Mouse (Mus musculus): ENCODE results near the gene Ppia. TPM values are rescaled to one million over a fixed set of nuclear protein-coding genes. Genes with fewer than 3 reads are reported as not detected.
A peak's percentile ranks its signal among the peaks of the same experiment; 100 is the strongest.
"Not testable (repeated sequence)": the region's sequence is repeated elsewhere in the genome, so short reads cannot be mapped to it uniquely, and the experiment has no call there.

Ppia gene
- polyA plus RNA-seq, 1 experiment from 2014 or later = 4,606 TPM

DNA sequence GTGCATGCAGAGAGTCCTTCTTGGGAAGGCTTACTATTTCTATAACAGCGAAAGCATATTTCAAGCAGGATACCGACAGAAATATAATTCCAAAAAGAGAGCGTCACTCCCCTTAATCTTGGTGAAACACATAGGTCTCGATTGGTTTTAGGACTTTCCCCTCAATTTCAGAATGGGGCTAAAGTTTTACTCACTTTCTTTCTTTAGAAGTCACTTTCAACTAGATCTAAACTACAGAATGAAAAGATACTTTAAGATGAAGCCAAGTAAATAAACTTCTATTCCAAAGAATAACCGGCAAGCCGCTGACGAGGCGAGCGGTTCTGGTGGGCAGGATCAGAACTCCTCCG is 28.5 kb downstream of the Ppia start:
- ATAC-seq (ENCODE audit: insufficient number of reproducible peaks, low FRiP score) = no peak
- Histone ChIP-seq H3K36me3 (peaks cover 10% of the 10 kb centered on the region), H3K27ac (ENCODE audit: poor library complexity, severe bottlenecking) (peak overlapping the region; percentile 92), H3K27me3 (replicated peaks) (no peaks in the 10 kb centered on the region), H3K4me1 (replicated peaks) (peaks cover 14% of the 10 kb centered on the region), H3K9ac (peak overlapping the region; percentile 87), H3K4me3 (peak overlapping the region; percentile 79), H3K9me3 (replicated peaks) (no peaks in the 10 kb centered on the region; the same call in 1 of the 2 replicates), H3K4me2 (peak overlapping the region; percentile 76)
- WGBS = under 1% methylated on average over 10 of the region's 10 CpGs

DNA sequence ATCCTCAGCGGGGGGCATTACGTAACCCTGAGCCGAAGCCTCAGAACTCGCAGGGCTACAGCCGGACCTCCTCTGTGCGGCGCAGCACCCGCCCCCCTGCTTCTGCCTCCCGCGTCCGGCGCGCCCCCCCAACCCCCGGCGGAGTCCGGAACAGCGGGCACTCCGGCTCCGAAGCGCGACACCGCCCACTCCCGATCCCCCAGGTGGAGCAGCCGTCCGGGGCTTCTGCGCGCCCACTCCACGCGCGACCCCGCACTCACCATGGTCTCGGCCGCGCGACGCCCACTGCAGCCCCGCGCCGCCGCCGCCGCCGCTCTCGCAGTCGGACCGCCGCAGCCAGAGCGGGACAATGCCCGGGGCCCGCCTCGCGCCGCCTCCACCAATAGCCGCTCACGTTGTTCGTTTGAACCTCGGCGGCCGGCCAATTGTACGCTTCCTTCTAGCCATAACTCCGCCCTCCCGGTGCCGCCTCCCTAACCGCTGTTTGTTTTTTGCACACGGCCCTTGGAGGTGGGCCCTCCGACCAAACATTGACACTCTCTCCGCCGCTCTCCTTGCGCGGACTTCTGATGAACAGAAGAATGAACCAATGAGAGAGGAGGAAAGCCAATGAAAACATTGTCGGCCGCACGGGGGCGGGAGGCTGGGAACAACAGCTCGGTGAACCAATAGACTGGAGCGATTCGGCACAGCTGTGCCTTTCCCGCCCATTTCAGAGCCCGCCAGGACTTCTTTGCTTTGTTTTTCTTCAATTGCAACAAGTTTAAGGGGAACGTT is 29.0 kb downstream of the Ppia start, which contains the start of gene H2afv:
Gene H2afv, minus strand, starts transcription at position 367 of the 777 bp plus-strand sequence.
- peaks cover 14% of the 10 kb centered on the region for H3K4me1 ChIP-seq (replicated peaks)
- H3K9ac ChIP-seq = peak within 1 kb of the TSS; percentile 87
- H3K36me3 ChIP-seq = peaks cover 8% of the 10 kb centered on the region
- peak within 1 kb of the TSS; percentile 79 for H3K4me3 ChIP-seq
- ATAC-seq (ENCODE audit: insufficient number of reproducible peaks, low FRiP score) = peak; percentile 100
- H3K9me3 ChIP-seq (replicated peaks) = no peaks in the 10 kb centered on the region; the same call in 1 of the 2 replicates
- peak within 1 kb of the TSS; percentile 92 for H3K27ac ChIP-seq (ENCODE audit: poor library complexity, severe bottlenecking)
- under 1% methylated on average over 79 of the region's 80 CpGs for WGBS
- no peaks in the 10 kb centered on the region for H3K27me3 ChIP-seq (replicated peaks)
- peak within 1 kb of the TSS; percentile 76 for H3K4me2 ChIP-seq

- Histone ChIP-seq H3K27me3 (replicated peaks) (no peaks in the 10 kb centered on the region), H3K27ac (ENCODE audit: poor library complexity, severe bottlenecking) (no peak overlapping the region)
- WGBS = 67% methylated on average over 4 of the region's 4 CpGs
These were observed 30.2 kb downstream of the Ppia start for GRCm38 (mm10) chr11:6445441-6445840.

DNA sequence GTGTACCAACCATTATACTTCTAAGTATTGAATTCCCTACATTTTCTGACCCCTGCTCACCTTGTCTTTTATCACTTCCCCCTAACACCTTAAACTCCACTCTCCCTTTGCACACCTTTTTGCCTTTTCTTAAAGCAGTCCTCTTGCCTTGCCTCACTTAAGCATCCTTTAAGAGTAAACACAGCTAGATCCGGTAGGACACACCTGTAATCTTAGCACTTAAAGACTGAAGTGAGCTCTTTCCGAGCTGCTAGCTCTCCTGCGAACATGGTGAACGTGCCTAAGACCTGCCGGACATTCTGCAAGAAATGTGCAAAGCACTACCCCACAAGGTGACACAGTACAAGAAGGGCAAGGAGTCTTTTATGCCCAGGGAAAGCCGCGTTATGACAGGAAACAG is 30.7 kb downstream of the Ppia start:
- peaks cover 14% of the 10 kb centered on the region for H3K4me1 ChIP-seq (replicated peaks)
- H3K36me3 ChIP-seq = peaks cover 4% of the 10 kb centered on the region
- H3K27me3 ChIP-seq (replicated peaks) = no peaks in the 10 kb centered on the region
- no peak overlapping the region for H3K9ac ChIP-seq
- no peak overlapping the region for H3K27ac ChIP-seq (ENCODE audit: poor library complexity, severe bottlenecking)
- no peak overlapping the region for H3K4me3 ChIP-seq
- ATAC-seq (ENCODE audit: insufficient number of reproducible peaks, low FRiP score) = no peak
- H3K4me2 ChIP-seq = no peak overlapping the region
- no peaks in the 10 kb centered on the region for H3K9me3 ChIP-seq (replicated peaks)
- 85% methylated on average over 7 of the region's 7 CpGs for WGBS

More at GRCm38 (mm10) chr11:6445441-6445840, 30.2 kb downstream of the Ppia start:
- Histone ChIP-seq H3K9me3 (replicated peaks) (no peaks in the 10 kb centered on the region; the same call in 1 of the 2 replicates), H3K4me1 (replicated peaks) (peaks cover 14% of the 10 kb centered on the region), H3K9ac (no peak overlapping the region), H3K4me3 (no peak overlapping the region), H3K36me3 (peaks cover 5% of the 10 kb centered on the region), H3K4me2 (no peak overlapping the region)
- ATAC-seq (ENCODE audit: insufficient number of reproducible peaks, low FRiP score) = no peak

GRCm38 (mm10) chr11:6447493-6447892 is 32.2 kb downstream of the Ppia start:
- no peaks in the 10 kb centered on the region for H3K27me3 ChIP-seq (replicated peaks)
- peak overlapping the region; percentile 31; the same call in 1 of the 2 replicates for H3K4me2 ChIP-seq
- H3K27ac ChIP-seq (ENCODE audit: poor library complexity, severe bottlenecking) = no peak overlapping the region
- no peak overlapping the region for H3K4me3 ChIP-seq
- H3K36me3 ChIP-seq = no peaks in the 10 kb centered on the region
- WGBS = 55% methylated on average over 4 of the region's 4 CpGs
- no peaks in the 10 kb centered on the region for H3K9me3 ChIP-seq (replicated peaks)
- no peak for ATAC-seq (ENCODE audit: insufficient number of reproducible peaks, low FRiP score)
- H3K9ac ChIP-seq = no peak overlapping the region
- H3K4me1 ChIP-seq (replicated peaks) = peaks cover 14% of the 10 kb centered on the region

- not testable (repeated sequence) for H3K27ac ChIP-seq (ENCODE audit: poor library complexity, severe bottlenecking); ATAC-seq (ENCODE audit: insufficient number of reproducible peaks, low FRiP score)
- WGBS = 91% methylated on average over 5 of the region's 5 CpGs
These were observed 32.9 kb downstream of the Ppia start for GRCm38 (mm10) chr11:6448155-6448554.

DNA sequence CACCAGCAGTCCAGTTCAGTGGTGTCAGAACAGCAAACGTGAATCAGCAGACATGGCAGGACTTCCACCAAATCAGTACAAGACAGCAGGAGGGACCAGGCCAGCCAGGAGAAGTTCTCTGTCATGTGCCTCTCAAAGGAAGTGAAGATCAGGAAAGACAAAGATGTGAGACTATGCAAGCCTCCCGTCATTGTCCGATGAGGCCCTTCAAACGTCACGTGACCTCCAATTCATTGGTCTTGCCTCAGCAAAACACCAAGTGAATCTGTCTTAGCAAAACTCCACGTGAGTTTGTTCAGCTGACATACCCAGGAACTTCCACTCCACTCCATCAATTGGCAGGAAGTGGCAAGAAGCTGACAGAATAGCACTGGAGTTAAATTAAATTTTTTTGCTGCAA is 40.8 kb downstream of the Ppia start:
- H3K4me1 ChIP-seq (replicated peaks) = no peaks in the 10 kb centered on the region
- H3K4me3 ChIP-seq = no peak overlapping the region
- H3K9me3 ChIP-seq (replicated peaks) = no peaks in the 10 kb centered on the region
- H3K27me3 ChIP-seq (replicated peaks) = no peaks in the 10 kb centered on the region
- no peak overlapping the region for H3K9ac ChIP-seq
- WGBS = 72% methylated on average over 6 of the region's 6 CpGs
- H3K36me3 ChIP-seq = no peaks in the 10 kb centered on the region
- H3K4me2 ChIP-seq = no peak overlapping the region
- ATAC-seq (ENCODE audit: insufficient number of reproducible peaks, low FRiP score) = no peak
- no peak overlapping the region for H3K27ac ChIP-seq (ENCODE audit: poor library complexity, severe bottlenecking)

More at GRCm38 (mm10) chr11:6448155-6448554, 32.9 kb downstream of the Ppia start:
- H3K9ac ChIP-seq; H3K4me1 ChIP-seq (replicated peaks); H3K4me2 ChIP-seq; H3K27me3 ChIP-seq (replicated peaks); H3K36me3 ChIP-seq; H3K9me3 ChIP-seq (replicated peaks); H3K4me3 ChIP-seq: not testable (repeated sequence)

- H3K9me3 ChIP-seq (replicated peaks) = no peaks in the 10 kb centered on the region
- H3K4me3 ChIP-seq = no peak overlapping the region
- no peak overlapping the region for H3K27ac ChIP-seq (ENCODE audit: poor library complexity, severe bottlenecking)
- H3K4me2 ChIP-seq = no peak overlapping the region
- H3K9ac ChIP-seq = no peak overlapping the region
- H3K27me3 ChIP-seq (replicated peaks) = no peaks in the 10 kb centered on the region
- peaks cover 24% of the 10 kb centered on the region for H3K36me3 ChIP-seq
- 81% methylated on average over 6 of the region's 6 CpGs for WGBS
- H3K4me1 ChIP-seq (replicated peaks) = 0 out of 2 replicates have a peak, but pooled peaks cover 3% of the 10 kb centered on the region
- no peak for ATAC-seq (ENCODE audit: insufficient number of reproducible peaks, low FRiP score)
These were observed 48.1 kb downstream of the Ppia start for GRCm38 (mm10) chr11:6463159-6463837.

- no peak overlapping the region for H3K9ac ChIP-seq
- no peak for ATAC-seq (ENCODE audit: insufficient number of reproducible peaks, low FRiP score)
- H3K27ac ChIP-seq (ENCODE audit: poor library complexity, severe bottlenecking) = no peak overlapping the region
- H3K36me3 ChIP-seq = peaks cover 24% of the 10 kb centered on the region
- WGBS = 24% methylated on average over 4 of the region's 4 CpGs
- no peaks in the 10 kb centered on the region for H3K9me3 ChIP-seq (replicated peaks)
- H3K4me2 ChIP-seq = no peak overlapping the region
- H3K27me3 ChIP-seq (replicated peaks) = no peaks in the 10 kb centered on the region
- H3K4me1 ChIP-seq (replicated peaks) = peaks cover 5% of the 10 kb centered on the region; the same call in 1 of the 2 replicates
- no peak overlapping the region for H3K4me3 ChIP-seq
These were observed 49.9 kb downstream of the Ppia start for GRCm38 (mm10) chr11:6465122-6465521.

GRCm38 (mm10) chr11:6468541-6468940 is 53.3 kb downstream of the Ppia start:
- Histone ChIP-seq H3K4me2 (no peak overlapping the region), H3K36me3 (peaks cover 24% of the 10 kb centered on the region), H3K27me3 (replicated peaks) (no peaks in the 10 kb centered on the region), H3K9me3 (replicated peaks) (no peaks in the 10 kb centered on the region), H3K4me3 (no peak overlapping the region), H3K9ac (no peak overlapping the region), H3K4me1 (replicated peaks) (peaks cover 13% of the 10 kb centered on the region), H3K27ac (ENCODE audit: poor library complexity, severe bottlenecking) (no peak overlapping the region)
- WGBS = 92% methylated on average over 2 of the region's 2 CpGs
- ATAC-seq (ENCODE audit: insufficient number of reproducible peaks, low FRiP score) = no peak

Data from heart, embryonic 12.5 days (tissue).